Mouse (Mus musculus) liver, embryonic 14.5 days (tissue): ENCODE results near the gene Vps39. TPM values are rescaled to one million over a fixed set of nuclear protein-coding genes. Genes with fewer than 3 reads are reported as not detected.

Experiments
- ATAC-seq: fragments of 200-750 bp; cut with Nextera tagmentation; 2 replicates; pipeline ENCODE4 v1.8.0; 2017; ENCODE audit warnings: moderate number of reproducible peaks, mild to moderate bottlenecking, moderate library complexity; ENCODE audit not compliant: insufficient read depth
- DNase-seq, 3 experiments: peaks; one replicate each; pipeline ENCODE4 v3.0.0-alpha.2; 2012 to 2013; ENCODE audit warnings: low read depth in 3 of 3, low spot score in 3 of 3
- H3K27ac ChIP-seq: fragments of 300-500 bp; sonication (generic); 2 replicates; pipeline ENCODE4 v1.5.1; 2014; ENCODE audit warnings: moderate library complexity, mild to moderate bottlenecking, control low read depth, inconsistent platforms
- H3K27me3 ChIP-seq: fragments of 300-500 bp; sonication (generic); 2 replicates; pipeline ENCODE4 v1.6.1; 2014; ENCODE audit warnings: mild to moderate bottlenecking, low read length, moderate library complexity; ENCODE audit not compliant: control insufficient read depth, insufficient read depth
- H3K36me3 ChIP-seq: fragments of 300-500 bp; sonication (generic); replicated peaks from 2 replicates; pipeline ENCODE4 v1.6.1; 2014; ENCODE audit warnings: low read depth; ENCODE audit not compliant: control insufficient read depth, insufficient read depth
- H3K4me1 ChIP-seq, 2 experiments: fragments of 200-500 bp in 1 of 2; fragments of 300-500 bp in 1 of 2; sonication (generic) in 1 of 2; replicated peaks; 2 replicates each; pipeline ENCODE4 v1.6.1; 2012 to 2014; ENCODE audit warnings: antibody characterized with exemption in 1 of 2, inconsistent platforms in 1 of 2, low read length in 1 of 2; ENCODE audit not compliant: control insufficient read depth in 2 of 2, insufficient read depth in 2 of 2
- H3K4me2 ChIP-seq: fragments of 300-500 bp; sonication (generic); 2 replicates; pipeline ENCODE4 v1.6.1; 2014; ENCODE audit warnings: low read depth, mild to moderate bottlenecking, control low read depth, moderate library complexity
- H3K4me3 ChIP-seq, 2 experiments: fragments of 200-500 bp in 1 of 2; fragments of 300-500 bp in 1 of 2; sonication (generic) in 1 of 2; 2 replicates each; pipeline ENCODE4 v1.5.1; 2012 to 2014; ENCODE audit warnings: low read depth in 2 of 2, low read length in 2 of 2, mild to moderate bottlenecking in 2 of 2, control low read depth in 1 of 2, inconsistent platforms in 1 of 2, moderate library complexity in 1 of 2; ENCODE audit not compliant: insufficient read depth in 1 of 2
- H3K9ac ChIP-seq: fragments of 300-500 bp; sonication (generic); replicated peaks from 2 replicates; pipeline ENCODE4 v1.6.1; 2014; ENCODE audit warnings: mild to moderate bottlenecking, control low read depth, moderate library complexity
- H3K9me3 ChIP-seq: fragments of 300-500 bp; sonication (generic); 2 replicates; pipeline ENCODE4 v1.6.1; 2016; ENCODE audit warnings: low read length, mixed read lengths; ENCODE audit not compliant: control insufficient read depth
- CTCF ChIP-seq: IDR thresholded peaks from 2 replicates; pipeline ENCODE4 v1.5.1; 2016; ENCODE audit warnings: antibody characterized with exemption, low read depth, control low read depth
- EP300 ChIP-seq: IDR thresholded peaks from 2 replicates; pipeline ENCODE4 v1.6.1; 2016; ENCODE audit warnings: antibody characterized with exemption, low read depth
- WGBS: fragments of 180-500 bp; shearing (Covaris S2); extraction: QIAGEN DNeasy Blood & Tissue Kit; methylation state at CpG from one replicate; pipeline ENCODE4 v1.1.7; 2014; ENCODE audit not compliant: insufficient replicate concordance; 5-methylcytosine and 5-hydroxymethylcytosine counted together
- polyA plus RNA-seq, 2 experiments: library from polyadenylated mRNA; depleted of rRNA in 1 of 2; stranded (reverse) in 1 of 2; unstranded in 1 of 2; fragments of >200 nt; fragmentation: Nextera tagmentation in 1 of 2; extraction: Ambion mirVana in 1 of 2; gene quantifications; 2 replicates each; pipeline versions ENCODE4 v1.2.1 to v1.2.3; 2012 to 2014

The Vps39 gene
- polyA plus RNA-seq, 2 experiments = 6.6 to 6.9 TPM

GRCm38 (mm10) chr2:120304113-120304512, 48.8 kb downstream of the Vps39 start:
- Histone ChIP-seq H3K36me3 (no peaks in the 10 kb centered on the region), H3K4me2 (no peak overlapping the region), H3K27me3 (no peaks in the 10 kb centered on the region), H3K9me3 (no peaks in the 10 kb centered on the region), H3K27ac (no peak overlapping the region), H3K9ac (no peak overlapping the region), H3K4me3 (no peak overlapping the region), H3K4me1 (no peaks in the 10 kb centered on the region)
- DNase-seq (no peak), ATAC-seq (no peak)
- WGBS = 14% methylated on average over 3 of the region's 3 CpGs
- TF ChIP-seq EP300 (no peak), CTCF (no peak)

- ATAC-seq = no peak
- 81% methylated on average over 6 of the region's 6 CpGs for WGBS
- H3K4me3 ChIP-seq = no peak overlapping the region
Measured at GRCm38 (mm10) chr2:120301076-120301475, 51.9 kb downstream of the Vps39 start.

GRCm38 (mm10) chr2:120299866-120300265, 53.1 kb downstream of the Vps39 start:
- Histone ChIP-seq H3K4me1 (no peaks in the 10 kb centered on the region), H3K9ac (no peak overlapping the region), H3K9me3 (no peaks in the 10 kb centered on the region), H3K27ac (no peak overlapping the region), H3K27me3 (no peaks in the 10 kb centered on the region), H3K36me3 (no peaks in the 10 kb centered on the region), H3K4me2 (no peak overlapping the region), H3K4me3 (no peak overlapping the region)
- TF ChIP-seq CTCF = no peak
- ATAC-seq (no peak), DNase-seq (no peak)
- WGBS = 62% methylated on average over 4 of the region's 4 CpGs

More at GRCm38 (mm10) chr2:120301076-120301475, 51.9 kb downstream of the Vps39 start:
- TF ChIP-seq EP300 (no peak), CTCF (no peak)
- Histone ChIP-seq H3K9me3 (no peaks in the 10 kb centered on the region), H3K27me3 (no peaks in the 10 kb centered on the region), H3K27ac (no peak overlapping the region), H3K4me2 (no peak overlapping the region), H3K9ac (no peak overlapping the region), H3K4me1 (no peaks in the 10 kb centered on the region), H3K36me3 (no peaks in the 10 kb centered on the region)
- no peak for DNase-seq

- Histone ChIP-seq H3K4me1 (no peaks in the 10 kb centered on the region), H3K9me3 (no peaks in the 10 kb centered on the region), H3K27me3 (no peaks in the 10 kb centered on the region), H3K4me2 (no peak overlapping the region), H3K27ac (no peak overlapping the region), H3K4me3 (no peak overlapping the region), H3K9ac (no peak overlapping the region), H3K36me3 (no peaks in the 10 kb centered on the region)
- DNase-seq (no peak), ATAC-seq (no peak)
- 6% methylated on average over 2 of the region's 2 CpGs for WGBS
- TF ChIP-seq CTCF (no peak), EP300 (no peak)
Measured at GRCm38 (mm10) chr2:120296160-120296559, 56.8 kb downstream of the Vps39 start.

- TF ChIP-seq EP300 = no peak
- Histone ChIP-seq H3K9me3 (no peaks in the 10 kb centered on the region), H3K36me3 (no peaks in the 10 kb centered on the region), H3K4me2 (no peak overlapping the region), H3K27ac (no peak overlapping the region), H3K9ac (no peak overlapping the region), H3K27me3 (no peaks in the 10 kb centered on the region), H3K4me3 (no peak overlapping the region), H3K4me1 (no peaks in the 10 kb centered on the region)
- ATAC-seq (no peak), DNase-seq (no peak)
- WGBS = 57% methylated on average over 8 of the region's 9 CpGs
Measured at GRCm38 (mm10) chr2:120291471-120292078, 61.4 kb downstream of the Vps39 start.

- H3K27me3 ChIP-seq = no peaks in the 10 kb centered on the region
- H3K4me2 ChIP-seq = no peak within 1 kb of the TSS
- no peak within 1 kb of the TSS for H3K9ac ChIP-seq
- no peaks in the 10 kb centered on the region for H3K36me3 ChIP-seq
- H3K27ac ChIP-seq = no peak within 1 kb of the TSS
- H3K4me3 ChIP-seq = no peak within 1 kb of the TSS
- no peaks in the 10 kb centered on the region for H3K4me1 ChIP-seq
- ATAC-seq (no peak), DNase-seq (no peak)
- H3K9me3 ChIP-seq = no peaks in the 10 kb centered on the region
- WGBS = 39% methylated on average over 5 of the region's 5 CpGs
- TF ChIP-seq EP300 (no peak), CTCF (no peak)
Measured at GRCm38 (mm10) chr2:120288995-120289394, 63.9 kb downstream of the Vps39 start, which contains the start of gene Pla2g4d. Pla2g4d (minus strand) TSS chr2:120289197.
